ENCODE assay signal across 15 mouse cellular contexts in genomic region chr15:72264619-72265018, GRCm38 (mm10).
"Had no signal": no experiment of that assay in that cellular context is flagged by ENCODE, and none has a peak within 500 bp of the region (broad histone marks: within the 10 kb centered on the region; RNA-seq: fewer than 3 reads in every experiment).

No protein-coding gene starts in this region.

- H3K36me3 ChIP-seq: limb, embryonic 10.5 days; liver, embryonic 15.5 days; neural tube, embryonic 12.5 days; stomach, embryonic 15.5 days had no signal

- H3K4me2 ChIP-seq: liver, embryonic 11.5 days; liver, embryonic 15.5 days; midbrain, embryonic 11.5 days; neural tube, embryonic 12.5 days; stomach, embryonic 15.5 days had no signal

- H3K4me1 ChIP-seq: limb, embryonic 10.5 days; liver, embryonic 15.5 days; megakaryocyte, embryonic 14.5 days; neural tube, embryonic 12.5 days; stomach, embryonic 15.5 days had no signal

- H3K4me3 ChIP-seq: left cerebral cortex, adult 2 months; limb, embryonic 10.5 days; liver, embryonic 15.5 days; megakaryocyte, embryonic 14.5 days; neural tube, embryonic 12.5 days; stomach, embryonic 15.5 days had no signal

- ATAC-seq: lung, postnatal 0 days had no signal

- H3K27ac ChIP-seq: kidney, postnatal 0 days; left cerebral cortex, adult 2 months; limb, embryonic 10.5 days; liver, embryonic 15.5 days; neural tube, embryonic 12.5 days; stomach, embryonic 15.5 days had no signal

- DNase-seq: kidney, adult 9 months; kidney, postnatal 4 days; lung, adult 2 months; lung, postnatal 4 days; thymus, postnatal 4 days had no signal

- H3K27me3 ChIP-seq: liver, embryonic 15.5 days; megakaryocyte, embryonic 14.5 days; neural tube, embryonic 12.5 days; stomach, embryonic 15.5 days had no signal

- H3K9me3 ChIP-seq: limb, embryonic 10.5 days; liver, embryonic 15.5 days; stomach, embryonic 15.5 days had no signal

- H3K9ac ChIP-seq: liver, embryonic 15.5 days; neural tube, embryonic 12.5 days; stomach, embryonic 15.5 days had no signal
